Mouse (Mus musculus) stomach, embryonic 14.5 days (tissue): Measurements from ENCODE around the gene Tm7sf3. TPM values are rescaled to one million over a fixed set of nuclear protein-coding genes. Genes with fewer than 3 reads are reported as not detected.
A peak's percentile ranks its signal among the peaks of the same experiment; 100 is the strongest.

Source experiments
- ATAC-seq: fragments of 200-750 bp; cut with Nextera tagmentation; 2 replicates; pipeline ENCODE4 v1.8.0; 2017; ENCODE audit warnings: low read depth, moderate TSS enrichment; ENCODE audit not compliant: insufficient number of reproducible peaks, insufficient read depth, low FRiP score
- H3K27ac ChIP-seq: fragments of 300-500 bp; sonication (generic); 2 replicates; pipeline ENCODE4 v1.5.1; 2014; ENCODE audit warnings: mild to moderate bottlenecking, low read length, moderate library complexity, mixed read lengths
- H3K27me3 ChIP-seq: fragments of 300-500 bp; sonication (generic); 2 replicates; pipeline ENCODE4 v1.6.1; 2014; ENCODE audit warnings: low read length, control low read depth, mixed read lengths; ENCODE audit not compliant: control insufficient read depth, insufficient read depth
- H3K36me3 ChIP-seq: fragments of 300-500 bp; sonication (generic); 2 replicates; pipeline ENCODE4 v1.6.1; 2014; ENCODE audit warnings: mild to moderate bottlenecking, control low read depth, low read length, moderate library complexity, mixed read lengths; ENCODE audit not compliant: control insufficient read depth, insufficient read depth
- H3K4me1 ChIP-seq: fragments of 300-500 bp; sonication (generic); 2 replicates; pipeline ENCODE4 v1.6.1; 2014; ENCODE audit warnings: low read length, control low read depth, mixed read lengths; ENCODE audit not compliant: control insufficient read depth, insufficient read depth
- H3K4me2 ChIP-seq: fragments of 300-500 bp; sonication (generic); replicated peaks from 2 replicates; pipeline ENCODE4 v1.6.1; 2014; ENCODE audit warnings: low read depth, low read length, control low read depth
- H3K4me3 ChIP-seq: fragments of 300-500 bp; sonication (generic); 2 replicates; pipeline ENCODE4 v1.5.1; 2014; ENCODE audit warnings: low read depth, low read length, control low read depth
- H3K9ac ChIP-seq: fragments of 300-500 bp; sonication (generic); replicated peaks from 2 replicates; pipeline ENCODE4 v1.6.1; 2014; ENCODE audit warnings: low read depth, mild to moderate bottlenecking, control low read depth, low read length, moderate library complexity, mixed read lengths
- H3K9me3 ChIP-seq: fragments of 300-500 bp; sonication (generic); 2 replicates; pipeline ENCODE4 v1.6.1; 2016; ENCODE audit warnings: low read depth, low read length, control low read depth; ENCODE audit not compliant: control insufficient read depth
- WGBS: fragments of 180-500 bp; shearing (Covaris S2); extraction: QIAGEN DNeasy Blood & Tissue Kit; methylation state at CpG from one replicate; pipeline ENCODE4 v1.1.7; 2014; 5-methylcytosine and 5-hydroxymethylcytosine counted together
- polyA plus RNA-seq: library from polyadenylated mRNA; unstranded; fragments of >200 nt; fragmentation: Nextera tagmentation; extraction: Ambion mirVana; gene quantifications from 2 replicates; pipeline ENCODE4 v1.2.1, GENCODE M21; 2014

Tm7sf3 gene
- polyA plus RNA-seq, 1 experiment from 2014 or later = 31.7 TPM

GRCm38 (mm10) chr6:146643184-146643570 is 553 bp upstream of the Tm7sf3 start:
- Histone ChIP-seq H3K36me3 (no peaks in the 10 kb centered on the region), H3K4me3 (peak overlapping the region; percentile 86), H3K4me1 (0 out of 2 replicates have a peak, but pooled peaks cover 4% of the 10 kb centered on the region), H3K27ac (peak overlapping the region; percentile 96; the same call in 1 of the 2 replicates), H3K9me3 (no peaks in the 10 kb centered on the region), H3K9ac (peak overlapping the region; percentile 90), H3K4me2 (peak overlapping the region; percentile 85), H3K27me3 (no peaks in the 10 kb centered on the region)
- no peak for ATAC-seq
- 30% methylated on average over 11 of the region's 11 CpGs for WGBS

- no peaks in the 10 kb centered on the region for H3K27me3 ChIP-seq
- H3K9ac ChIP-seq = peak overlapping the region; percentile 33; the same call in 1 of the 2 replicates
- no peaks in the 10 kb centered on the region for H3K36me3 ChIP-seq
- H3K27ac ChIP-seq = no peak overlapping the region
- ATAC-seq = no peak
- WGBS = 65% methylated on average over 11 of the region's 11 CpGs
- H3K4me3 ChIP-seq = peak overlapping the region; percentile 86
- 0 out of 2 replicates have a peak, but pooled peaks cover 4% of the 10 kb centered on the region for H3K4me1 ChIP-seq
- peak overlapping the region; percentile 50 for H3K4me2 ChIP-seq
- H3K9me3 ChIP-seq = no peaks in the 10 kb centered on the region
Measured at GRCm38 (mm10) chr6:146641621-146642210, 908 bp downstream of the Tm7sf3 start.

- H3K9me3 ChIP-seq = no peaks in the 10 kb centered on the region
- 0 out of 2 replicates have a peak, but pooled peaks cover 4% of the 10 kb centered on the region for H3K4me1 ChIP-seq
- no peaks in the 10 kb centered on the region for H3K36me3 ChIP-seq
- H3K4me2 ChIP-seq = no peak overlapping the region
- no peaks in the 10 kb centered on the region for H3K27me3 ChIP-seq
- H3K9ac ChIP-seq = no peak overlapping the region
- H3K27ac ChIP-seq = no peak overlapping the region
- 81% methylated on average over 6 of the region's 6 CpGs for WGBS
- H3K4me3 ChIP-seq = no peak overlapping the region
- no peak for ATAC-seq
Measured at GRCm38 (mm10) chr6:146640991-146641390, 1.6 kb downstream of the Tm7sf3 start.

GRCm38 (mm10) chr6:146640068-146640965 is 2.3 kb downstream of the Tm7sf3 start:
- no peaks in the 10 kb centered on the region for H3K27me3 ChIP-seq
- H3K27ac ChIP-seq = no peak overlapping the region
- no peak overlapping the region for H3K4me2 ChIP-seq
- no peak for ATAC-seq
- no peak overlapping the region for H3K9ac ChIP-seq
- H3K4me1 ChIP-seq = 0 out of 2 replicates have a peak, but pooled peaks cover 4% of the 10 kb centered on the region
- 81% methylated on average over 7 of the region's 7 CpGs for WGBS
- H3K36me3 ChIP-seq = no peaks in the 10 kb centered on the region
- H3K4me3 ChIP-seq = no peak overlapping the region
- no peaks in the 10 kb centered on the region for H3K9me3 ChIP-seq

- H3K9me3 ChIP-seq = no peaks in the 10 kb centered on the region
- H3K27ac ChIP-seq = no peak overlapping the region
- H3K4me2 ChIP-seq = no peak overlapping the region
- no peak for ATAC-seq
- H3K9ac ChIP-seq = no peak overlapping the region
- WGBS = 86% methylated on average over 5 of the region's 5 CpGs
- no peak overlapping the region for H3K4me3 ChIP-seq
- H3K27me3 ChIP-seq = no peaks in the 10 kb centered on the region
- no peaks in the 10 kb centered on the region for H3K36me3 ChIP-seq
- peaks cover 11% of the 10 kb centered on the region; the same call in 1 of the 2 replicates for H3K4me1 ChIP-seq
Measured at GRCm38 (mm10) chr6:146636482-146636881, 6.1 kb downstream of the Tm7sf3 start.

GRCm38 (mm10) chr6:146634759-146635606 is 7.6 kb downstream of the Tm7sf3 start:
- Histone ChIP-seq H3K27me3 (no peaks in the 10 kb centered on the region), H3K4me2 (peak overlapping the region; percentile 70; the same call in 1 of the 2 replicates), H3K9me3 (no peaks in the 10 kb centered on the region), H3K36me3 (no peaks in the 10 kb centered on the region), H3K27ac (no peak overlapping the region), H3K9ac (no peak overlapping the region), H3K4me3 (peak overlapping the region; percentile 71; the same call in 1 of the 2 replicates), H3K4me1 (peaks cover 11% of the 10 kb centered on the region; the same call in 1 of the 2 replicates)
- WGBS = 57% methylated on average over 4 of the region's 4 CpGs
- no peak for ATAC-seq

- WGBS = 1% methylated on average over 72 of the region's 82 CpGs
- Histone ChIP-seq H3K27ac (peak overlapping the region; percentile 82), H3K36me3 (no peaks in the 10 kb centered on the region), H3K9ac (peak overlapping the region; percentile 61), H3K4me1 (peaks cover 11% of the 10 kb centered on the region; the same call in 1 of the 2 replicates), H3K9me3 (no peaks in the 10 kb centered on the region), H3K4me3 (peak overlapping the region; percentile 71), H3K4me2 (peak overlapping the region; percentile 70), H3K27me3 (no peaks in the 10 kb centered on the region)
- ATAC-seq = peak; percentile 91
Measured at GRCm38 (mm10) chr6:146634015-146634722, 8.5 kb downstream of the Tm7sf3 start.
